ENCODE assay signal across 8 mouse cellular contexts in genomic region chr4:63545231-63545958, GRCm38 (mm10). TPM values are rescaled to one million over a fixed set of nuclear protein-coding genes. Genes with fewer than 3 reads are reported as not detected.
DNase-seq lines count a peak whose midpoint lies in the region; ATAC-seq and TF ChIP-seq lines count a peak whose summit lies in the region.

No protein-coding gene starts in this region.

- H3K27me3 ChIP-seq in kidney, embryonic 16.5 days (ENCODE audit: insufficient read depth, low read length): no peaks in the 10 kb centered on the region
- no peaks in the 10 kb centered on the region for H3K27me3 ChIP-seq in embryonic facial prominence, embryonic 11.5 days (ENCODE audit: control insufficient read depth, insufficient read depth, low read length)
- H3K27me3 ChIP-seq in intestine, postnatal 0 days (replicated peaks; ENCODE audit: control insufficient read depth, insufficient read depth, low read length): no peaks in the 10 kb centered on the region
- H3K27me3 ChIP-seq in midbrain, postnatal 0 days (ENCODE audit: insufficient read depth, low read length): no peaks in the 10 kb centered on the region

- intact Hi-C loops in left cerebral cortex, postnatal 25 days (cut with DNase I): loop anchor here (2.0 to 5.0 kb wide), 2 partner anchors 13 to 123 kb away; partner anchors contain the start of gene Tmem268

- WGBS in kidney, embryonic 16.5 days: 14% methylated on average over 26 of the region's 26 CpGs
- 20% methylated on average over 26 of the region's 26 CpGs for WGBS in embryonic facial prominence, embryonic 11.5 days
- 14% methylated on average over 26 of the region's 26 CpGs for WGBS in intestine, postnatal 0 days
- WGBS in midbrain, postnatal 0 days: 11% methylated on average over 26 of the region's 26 CpGs

- no peaks in the 10 kb centered on the region for H3K9me3 ChIP-seq in kidney, embryonic 16.5 days (ENCODE audit: low read length)
- H3K9me3 ChIP-seq in embryonic facial prominence, embryonic 11.5 days (replicated peaks; ENCODE audit: control insufficient read depth, low read length): no peaks in the 10 kb centered on the region
- no peaks in the 10 kb centered on the region for H3K9me3 ChIP-seq in intestine, postnatal 0 days (ENCODE audit: control insufficient read depth)
- H3K9me3 ChIP-seq in midbrain, postnatal 0 days (ENCODE audit: low read length): no peaks in the 10 kb centered on the region

- no peak for TF ChIP-seq CTCF in intestine, postnatal 0 days (IDR thresholded peaks at IDR 0.05; ENCODE audit: low read depth)
- TF ChIP-seq CTCF in midbrain, postnatal 0 days (IDR thresholded peaks at IDR 0.05): no peak

- H3K4me2 ChIP-seq in kidney, embryonic 16.5 days (replicated peaks; ENCODE audit: low read depth, low read length): peak overlapping the region; percentile 76
- peak overlapping the region; percentile 56 for H3K4me2 ChIP-seq in embryonic facial prominence, embryonic 11.5 days (ENCODE audit: low read depth, low read length)
- H3K4me2 ChIP-seq in intestine, postnatal 0 days (replicated peaks; ENCODE audit: low read depth): peak overlapping the region; percentile 73
- peak overlapping the region; percentile 66 for H3K4me2 ChIP-seq in midbrain, postnatal 0 days (ENCODE audit: low read depth, low read length, poor library complexity, severe bottlenecking)

- peak overlapping the region; percentile 90 for H3K27ac ChIP-seq in kidney, embryonic 16.5 days (ENCODE audit: low read length)
- H3K27ac ChIP-seq in embryonic facial prominence, embryonic 11.5 days (replicated peaks; ENCODE audit: low read depth, low read length): no peak overlapping the region
- H3K27ac ChIP-seq in intestine, postnatal 0 days (ENCODE audit: low read depth, low read length): peak overlapping the region; percentile 84
- peak overlapping the region; percentile 78 for H3K27ac ChIP-seq in midbrain, postnatal 0 days (ENCODE audit: low read depth, low read length)

- peaks cover 17% of the 10 kb centered on the region for H3K36me3 ChIP-seq in kidney, embryonic 16.5 days (ENCODE audit: insufficient read depth, low read length)
- peaks cover 3% of the 10 kb centered on the region for H3K36me3 ChIP-seq in embryonic facial prominence, embryonic 11.5 days (replicated peaks; ENCODE audit: control insufficient read depth, insufficient read depth, low read depth, low read length)
- H3K36me3 ChIP-seq in intestine, postnatal 0 days (ENCODE audit: control insufficient read depth, insufficient read depth): peaks cover 20% of the 10 kb centered on the region
- 0 out of 2 replicates have a peak, but pooled peaks cover 5% of the 10 kb centered on the region for H3K36me3 ChIP-seq in midbrain, postnatal 0 days (ENCODE audit: insufficient read depth, low read length)

- peak overlapping the region; percentile 85 for H3K4me3 ChIP-seq in kidney, embryonic 16.5 days (ENCODE audit: low read length)
- peak overlapping the region; percentile 70 for H3K4me3 ChIP-seq in embryonic facial prominence, embryonic 11.5 days (ENCODE audit: low read depth, low read length)
- peak overlapping the region; percentile 87 for H3K4me3 ChIP-seq in intestine, postnatal 0 days (ENCODE audit: low read depth, low read length)
- H3K4me3 ChIP-seq in midbrain, postnatal 0 days (ENCODE audit: low read depth, low read length): peak overlapping the region; percentile 79

- H3K4me1 ChIP-seq in kidney, embryonic 16.5 days (ENCODE audit: insufficient read depth, low read length): peaks cover 30% of the 10 kb centered on the region
- H3K4me1 ChIP-seq in embryonic facial prominence, embryonic 11.5 days (ENCODE audit: control insufficient read depth, insufficient read depth, low read length): no peaks in the 10 kb centered on the region
- peaks cover 13% of the 10 kb centered on the region; the same call in 1 of the 2 replicates for H3K4me1 ChIP-seq in intestine, postnatal 0 days (replicated peaks; ENCODE audit: control insufficient read depth, insufficient read depth, low read length)
- peaks cover 10% of the 10 kb centered on the region for H3K4me1 ChIP-seq in midbrain, postnatal 0 days (ENCODE audit: insufficient read depth, low read length)

- no peak for ATAC-seq in kidney, embryonic 16.5 days (ENCODE audit: low FRiP score, low TSS enrichment)
- ATAC-seq in embryonic facial prominence, embryonic 11.5 days (replicated peaks; ENCODE audit: insufficient number of reproducible peaks, low FRiP score, low TSS enrichment, low read depth): no peak; the same call in none of the 2 replicates
- peak; percentile 8; the same call in 1 of the 2 replicates for ATAC-seq in intestine, postnatal 0 days
- ATAC-seq in midbrain, postnatal 0 days (ENCODE audit: low FRiP score): no peak; the same call in 1 of the 2 replicates

- DNase-seq in kidney, adult 11 months: no peak
- DNase-seq in embryonic facial prominence, embryonic 11.5 days (ENCODE audit: low spot score): no peak
- DNase-seq in midbrain, postnatal 0 days (ENCODE audit: low spot score): no peak
- DNase-seq in embryo, embryonic 11 days: no peak
- DNase-seq in left cerebral cortex, postnatal 25 days (ENCODE audit: low spot score in 2 of 2): no peak
- no peak for DNase-seq in natural killer cell, adult 2 months (ENCODE audit: low spot score in 2 of 2)

- H3K9ac ChIP-seq in kidney, embryonic 16.5 days (replicated peaks; ENCODE audit: low read length): peak overlapping the region; percentile 96
- peak overlapping the region; percentile 87 for H3K9ac ChIP-seq in embryonic facial prominence, embryonic 11.5 days (replicated peaks; ENCODE audit: low read length)
- peak overlapping the region; percentile 94 for H3K9ac ChIP-seq in intestine, postnatal 0 days (ENCODE audit: low read depth, low read length)
- peak overlapping the region; percentile 83 for H3K9ac ChIP-seq in midbrain, postnatal 0 days (replicated peaks; ENCODE audit: low read length, poor library complexity, severe bottlenecking)

RNA-seq across cellular contexts. Expression of gene Atp6v1g1, which starts 0.8 kb away (rescaled TPM):
- 305 and 320 TPM in 2 replicates for polyA plus RNA-seq in kidney, embryonic 16.5 days (2015; fragmentation: Nextera tagmentation; extraction: Ambion mirVana)
- polyA plus RNA-seq in embryonic facial prominence, embryonic 11.5 days (2014; fragmentation: Nextera tagmentation; extraction: Ambion mirVana): 353 and 362 TPM in 2 replicates
- 345 and 364 TPM in 2 replicates for polyA plus RNA-seq in intestine, postnatal 0 days (2015; fragmentation: Nextera tagmentation; extraction: Ambion mirVana)
- 142 and 202 TPM in 2 replicates for total RNA-seq in midbrain, postnatal 0 days (2014; rRNA removed)
- polyA plus RNA-seq in midbrain, postnatal 0 days (2015; fragmentation: Nextera tagmentation; extraction: Ambion mirVana): 356 and 357 TPM in 2 replicates
- total RNA-seq in left cerebral cortex, postnatal 25 days (2021): 100 to 1,000 TPM; 144 to 147 TPM

RNA-seq across cellular contexts. Expression of gene Tmem268, which starts 13.2 kb away (rescaled TPM):
- 6.6 TPM in 2 replicates for polyA plus RNA-seq in kidney, embryonic 16.5 days (2015; fragmentation: Nextera tagmentation; extraction: Ambion mirVana)
- polyA plus RNA-seq in embryonic facial prominence, embryonic 11.5 days (2014; fragmentation: Nextera tagmentation; extraction: Ambion mirVana): 7.5 and 7.8 TPM in 2 replicates
- 15.5 and 18.7 TPM in 2 replicates for polyA plus RNA-seq in intestine, postnatal 0 days (2015; fragmentation: Nextera tagmentation; extraction: Ambion mirVana)
- 3.2 and 4.8 TPM in 2 replicates for total RNA-seq in midbrain, postnatal 0 days (2014; rRNA removed)
- 4.7 and 5.0 TPM in 2 replicates for polyA plus RNA-seq in midbrain, postnatal 0 days (2015; fragmentation: Nextera tagmentation; extraction: Ambion mirVana)
- 10 to 100 TPM; 10.8 to 12.2 TPM for total RNA-seq in left cerebral cortex, postnatal 25 days (2021)

RNA-seq across cellular contexts. Expression of gene Whrn, which starts 49.6 kb away (rescaled TPM):
- 4.8 and 5.6 TPM in 2 replicates for polyA plus RNA-seq in kidney, embryonic 16.5 days (2015; fragmentation: Nextera tagmentation; extraction: Ambion mirVana)
- 3.8 and 4.6 TPM in 2 replicates for polyA plus RNA-seq in embryonic facial prominence, embryonic 11.5 days (2014; fragmentation: Nextera tagmentation; extraction: Ambion mirVana)
- polyA plus RNA-seq in intestine, postnatal 0 days (2015; fragmentation: Nextera tagmentation; extraction: Ambion mirVana): 1.3 and 1.8 TPM in 2 replicates
- 14.5 and 20.1 TPM in 2 replicates for total RNA-seq in midbrain, postnatal 0 days (2014; rRNA removed)
- 2.4 and 3.5 TPM in 2 replicates for polyA plus RNA-seq in midbrain, postnatal 0 days (2015; fragmentation: Nextera tagmentation; extraction: Ambion mirVana)
- total RNA-seq in left cerebral cortex, postnatal 25 days (2021): 10 to 100 TPM; 46.4 TPM

RNA-seq across cellular contexts. Expression of gene Gm11213, which starts 59.7 kb away (rescaled TPM):
- not detected in 2 replicates for polyA plus RNA-seq in kidney, embryonic 16.5 days (2015; fragmentation: Nextera tagmentation; extraction: Ambion mirVana)
- not detected in 2 replicates for polyA plus RNA-seq in embryonic facial prominence, embryonic 11.5 days (2014; fragmentation: Nextera tagmentation; extraction: Ambion mirVana)
- not detected in 2 replicates for polyA plus RNA-seq in intestine, postnatal 0 days (2015; fragmentation: Nextera tagmentation; extraction: Ambion mirVana)
- total RNA-seq in midbrain, postnatal 0 days (2014; rRNA removed): not detected in 2 replicates
- not detected in 2 replicates for polyA plus RNA-seq in midbrain, postnatal 0 days (2015; fragmentation: Nextera tagmentation; extraction: Ambion mirVana)
- total RNA-seq in left cerebral cortex, postnatal 25 days (2021): not detected
